ENCODE assay signal across 30 mouse cellular contexts in genomic region chr11:95921991-95922621, GRCm38 (mm10). TPM values are rescaled to one million over a fixed set of nuclear protein-coding genes. Genes with fewer than 3 reads are reported as not detected.
A peak's percentile ranks its signal among the peaks of the same experiment; 100 is the strongest.
DNase-seq lines count a peak whose midpoint lies in the region; ATAC-seq and TF ChIP-seq lines count a peak whose summit lies in the region.
"Had no signal": no experiment of that assay in that cellular context is flagged by ENCODE, and none has a peak within 500 bp of the region (broad histone marks: within the 10 kb centered on the region; RNA-seq: fewer than 3 reads in every experiment).

No protein-coding gene starts in this region.

- no peaks in the 10 kb centered on the region for H3K9me3 ChIP-seq in intestine, embryonic 14.5 days (ENCODE audit: control insufficient read depth, low read length)
- no peaks in the 10 kb centered on the region for H3K9me3 ChIP-seq in intestine, postnatal 0 days (ENCODE audit: control insufficient read depth)
- H3K9me3 ChIP-seq in intestine, embryonic 15.5 days = no peaks in the 10 kb centered on the region
- H3K9me3 ChIP-seq: forebrain, embryonic 12.5 days had no signal

- no peaks in the 10 kb centered on the region for H3K4me1 ChIP-seq in intestine, embryonic 14.5 days (replicated peaks; ENCODE audit: control insufficient read depth, insufficient read depth, low read length)
- no peaks in the 10 kb centered on the region for H3K4me1 ChIP-seq in intestine, postnatal 0 days (replicated peaks; ENCODE audit: control insufficient read depth, insufficient read depth, low read length)
- no peaks in the 10 kb centered on the region for H3K4me1 ChIP-seq in intestine, embryonic 15.5 days (replicated peaks)
- H3K4me1 ChIP-seq: embryonic facial prominence, embryonic 12.5 days had no signal

- TF ChIP-seq CTCF in intestine, postnatal 0 days (IDR thresholded peaks at IDR 0.05; ENCODE audit: low read depth) = no peak

- peaks cover 7% of the 10 kb centered on the region for H3K27me3 ChIP-seq in intestine, embryonic 14.5 days (replicated peaks; ENCODE audit: control insufficient read depth, insufficient read depth, low read length)
- H3K27me3 ChIP-seq in intestine, postnatal 0 days (replicated peaks; ENCODE audit: control insufficient read depth, insufficient read depth, low read length) = no peaks in the 10 kb centered on the region
- H3K27me3 ChIP-seq in intestine, embryonic 15.5 days (replicated peaks) = peaks cover 3% of the 10 kb centered on the region; the same call in 1 of the 2 replicates

- no peaks in the 10 kb centered on the region for H3K36me3 ChIP-seq in intestine, embryonic 14.5 days (ENCODE audit: control insufficient read depth, insufficient read depth, low read length)
- no peaks in the 10 kb centered on the region for H3K36me3 ChIP-seq in intestine, postnatal 0 days (ENCODE audit: control insufficient read depth, insufficient read depth)
- no peaks in the 10 kb centered on the region for H3K36me3 ChIP-seq in intestine, embryonic 15.5 days
- H3K36me3 ChIP-seq: embryonic facial prominence, embryonic 10.5 days; embryonic facial prominence, embryonic 12.5 days; forebrain, embryonic 10.5 days; forebrain, embryonic 12.5 days; G1E had no signal

- WGBS in intestine, embryonic 14.5 days = 48% methylated on average over 12 of the region's 12 CpGs
- WGBS in intestine, postnatal 0 days = 26% methylated on average over 12 of the region's 12 CpGs
- WGBS in intestine, embryonic 15.5 days = 41% methylated on average over 12 of the region's 12 CpGs
- 20% methylated on average over 12 of the region's 12 CpGs for WGBS in large intestine, adult 2 months

- no peak for DNase-seq in intestine, embryonic 14.5 days (ENCODE audit: low spot score)
- peak; percentile 85 for DNase-seq in large intestine, adult 2 months (ENCODE audit: low read depth, low spot score)
- DNase-seq in yolk sac, embryonic 10.5 days (ENCODE audit: low spot score) = peak; percentile 78
- DNase-seq in adrenal gland, postnatal 25 days = no peak
- DNase-seq: adrenal gland, adult 8-10 months; adrenal gland, postnatal 14 days; B cell, adult 2 months; cerebellum, adult 11-12 months; cerebellum, adult 2 months; cerebellum, adult 9-10 months; cerebellum, postnatal 10 days; cerebellum, postnatal 25 days had no signal

- no peak overlapping the region for H3K9ac ChIP-seq in intestine, embryonic 14.5 days (ENCODE audit: low read length)
- H3K9ac ChIP-seq in intestine, postnatal 0 days (ENCODE audit: low read depth, low read length) = no peak overlapping the region
- no peak overlapping the region for H3K9ac ChIP-seq in intestine, embryonic 15.5 days
- H3K9ac ChIP-seq: embryonic facial prominence, embryonic 12.5 days; forebrain, embryonic 12.5 days had no signal

- peak overlapping the region; percentile 21 for H3K4me2 ChIP-seq in intestine, embryonic 14.5 days (ENCODE audit: low read length)
- H3K4me2 ChIP-seq in intestine, postnatal 0 days (replicated peaks; ENCODE audit: low read depth) = no peak overlapping the region
- H3K4me2 ChIP-seq in intestine, embryonic 15.5 days (replicated peaks) = peak overlapping the region; percentile 9; the same call in 1 of the 2 replicates
- H3K4me2 ChIP-seq: embryonic facial prominence, embryonic 12.5 days; forebrain, embryonic 12.5 days had no signal

- H3K4me3 ChIP-seq in intestine, embryonic 14.5 days (ENCODE audit: low read depth, low read length) = no peak overlapping the region
- no peak overlapping the region for H3K4me3 ChIP-seq in intestine, postnatal 0 days (ENCODE audit: low read depth, low read length)
- H3K4me3 ChIP-seq in intestine, embryonic 15.5 days (replicated peaks) = no peak overlapping the region
- H3K4me3 ChIP-seq: embryonic facial prominence, embryonic 10.5 days; embryonic facial prominence, embryonic 12.5 days; erythroblast, embryonic 14.5 days; forebrain, embryonic 10.5 days; forebrain, embryonic 12.5 days had no signal

- peak overlapping the region; percentile 69 for H3K27ac ChIP-seq in intestine, embryonic 14.5 days (ENCODE audit: low read depth)
- no peak overlapping the region for H3K27ac ChIP-seq in intestine, postnatal 0 days (ENCODE audit: low read depth, low read length)
- H3K27ac ChIP-seq in intestine, embryonic 15.5 days = peak overlapping the region; percentile 48
- H3K27ac ChIP-seq: embryonic facial prominence, embryonic 10.5 days; embryonic facial prominence, embryonic 12.5 days; forebrain, embryonic 10.5 days; forebrain, embryonic 12.5 days had no signal

- peak; percentile 73 for ATAC-seq in intestine, embryonic 14.5 days (replicated peaks; ENCODE audit: low FRiP score, low TSS enrichment, low read depth)
- no peak for ATAC-seq in intestine, postnatal 0 days
- peak; percentile 69 for ATAC-seq in intestine, embryonic 15.5 days
- no peak for ATAC-seq in cerebellum, adult (ENCODE audit: insufficient number of reproducible peaks, low FRiP score, low TSS enrichment)
- ATAC-seq: activated CD4-positive, CD25-positive, alpha-beta regulatory T cell, adult 4 months; CD4-positive, CD25-positive, alpha-beta regulatory T cell, adult 4 months; forebrain, embryonic 14.5 days; forebrain, embryonic 16.5 days; Patski had no signal

RNA-seq across cellular contexts. Expression of gene B4galnt2, which starts 7.4 kb away (rescaled TPM):
- polyA plus RNA-seq in intestine, embryonic 14.5 days (2014; fragmentation: Nextera tagmentation; extraction: Ambion mirVana) = 26.6 and 30.9 TPM in 2 replicates
- 18.2 and 21.1 TPM in 2 replicates for polyA plus RNA-seq in intestine, postnatal 0 days (2015; fragmentation: Nextera tagmentation; extraction: Ambion mirVana)
- 36.3 and 39.9 TPM in 2 replicates for polyA plus RNA-seq in intestine, embryonic 15.5 days (2015; fragmentation: Nextera tagmentation; extraction: Ambion mirVana)
- polyA plus RNA-seq in large intestine, adult 2 months (2012; rRNA removed) = 135 and 254 TPM in 2 replicates
- total RNA-seq in adrenal gland, postnatal 25 days (2021) = not detected in 2 replicates
- total RNA-seq: adrenal gland, adult 18-20 months; adrenal gland, adult 8-10 months; adrenal gland, postnatal 14 days had no signal
- polyA plus RNA-seq: brain, embryonic 14.5 days; cerebellum, adult 2 months; cortical plate, adult 2 months; embryonic facial prominence, embryonic 12.5 days; embryonic facial prominence, embryonic 14.5 days; erythroblast, embryonic 14.5 days; forebrain, embryonic 10.5 days; forebrain, embryonic 12.5 days; forebrain, embryonic 14.5 days; forebrain, embryonic 16.5 days; G1E had no signal

Comparison
In these comparisons a context has a peak if more than half of its experiments do, and no peak if none do; other contexts are left out.
1. ATAC-seq: peak in intestine, embryonic 14.5 days (single experiment) and intestine, embryonic 15.5 days (single experiment); none in intestine, postnatal 0 days (single experiment) and cerebellum, adult (single experiment).
2. DNase-seq: peak in large intestine, adult 2 months (single experiment) and yolk sac, embryonic 10.5 days (single experiment); none in intestine, embryonic 14.5 days (single experiment) and adrenal gland, postnatal 25 days (single experiment).